Mouse (Mus musculus) small intestine, adult 2 months (tissue): ENCODE results near the gene Ppm1g. TPM values are rescaled to one million over a fixed set of nuclear protein-coding genes. Genes with fewer than 3 reads are reported as not detected.

Source experiments
- H3K27ac ChIP-seq: fragments of 200-500 bp; 2 replicates; pipeline ENCODE4 v1.5.1; 2012; ENCODE audit warnings: low read depth, low read length, control low read depth, inconsistent platforms; ENCODE audit not compliant: insufficient read depth
- H3K27me3 ChIP-seq: fragments of 200-500 bp; 2 replicates; pipeline ENCODE4 v1.6.1; 2012; ENCODE audit warnings: mild to moderate bottlenecking, moderate library complexity, low read length, inconsistent platforms; ENCODE audit not compliant: control insufficient read depth, insufficient read depth
- H3K36me3 ChIP-seq: fragments of 200-500 bp; 2 replicates; pipeline ENCODE4 v1.6.1; 2012; ENCODE audit warnings: mild to moderate bottlenecking, low read length, control low read depth, inconsistent platforms; ENCODE audit not compliant: control insufficient read depth, insufficient read depth
- H3K4me1 ChIP-seq: fragments of 200-500 bp; 2 replicates; pipeline ENCODE4 v1.6.1; 2012; ENCODE audit warnings: low read length, inconsistent platforms, mixed read lengths; ENCODE audit not compliant: control insufficient read depth, insufficient read depth, insufficient read length
- H3K4me3 ChIP-seq: fragments of 200-500 bp; 2 replicates; pipeline ENCODE4 v1.5.1; 2012; ENCODE audit warnings: low read depth, mild to moderate bottlenecking, control low read depth, inconsistent platforms, low read length, moderate library complexity
- CTCF ChIP-seq: fragments of 200-500 bp; IDR thresholded peaks from 2 replicates; pipeline ENCODE4 v1.5.1; 2012; ENCODE audit warnings: low read depth, mild to moderate bottlenecking, control low read depth, inconsistent platforms, low read length, moderate library complexity, mixed read lengths; ENCODE audit not compliant: insufficient replicate concordance, insufficient read length; ENCODE audit errors: extremely low read depth
- POLR2A ChIP-seq: fragments of 200-500 bp; IDR thresholded peaks from 2 replicates; pipeline ENCODE4 v1.6.1; 2012; ENCODE audit warnings: low read depth, mild to moderate bottlenecking, control low read depth, inconsistent platforms, low read length, moderate library complexity
- WGBS: fragments of 180-500 bp; shearing (Covaris S2); methylation state at CpG from one replicate; pipeline ENCODE4 v1.1.7; 2018; 5-methylcytosine and 5-hydroxymethylcytosine counted together
- polyA plus RNA-seq: library from polyadenylated mRNA; depleted of rRNA; stranded (reverse); fragments of >200 nt; gene quantifications from 2 replicates; pipeline ENCODE4 v1.2.3, GENCODE M21; 2012

Gene Ppm1g
- polyA plus RNA-seq, 1 experiment, result 67.7 TPM

DNA sequence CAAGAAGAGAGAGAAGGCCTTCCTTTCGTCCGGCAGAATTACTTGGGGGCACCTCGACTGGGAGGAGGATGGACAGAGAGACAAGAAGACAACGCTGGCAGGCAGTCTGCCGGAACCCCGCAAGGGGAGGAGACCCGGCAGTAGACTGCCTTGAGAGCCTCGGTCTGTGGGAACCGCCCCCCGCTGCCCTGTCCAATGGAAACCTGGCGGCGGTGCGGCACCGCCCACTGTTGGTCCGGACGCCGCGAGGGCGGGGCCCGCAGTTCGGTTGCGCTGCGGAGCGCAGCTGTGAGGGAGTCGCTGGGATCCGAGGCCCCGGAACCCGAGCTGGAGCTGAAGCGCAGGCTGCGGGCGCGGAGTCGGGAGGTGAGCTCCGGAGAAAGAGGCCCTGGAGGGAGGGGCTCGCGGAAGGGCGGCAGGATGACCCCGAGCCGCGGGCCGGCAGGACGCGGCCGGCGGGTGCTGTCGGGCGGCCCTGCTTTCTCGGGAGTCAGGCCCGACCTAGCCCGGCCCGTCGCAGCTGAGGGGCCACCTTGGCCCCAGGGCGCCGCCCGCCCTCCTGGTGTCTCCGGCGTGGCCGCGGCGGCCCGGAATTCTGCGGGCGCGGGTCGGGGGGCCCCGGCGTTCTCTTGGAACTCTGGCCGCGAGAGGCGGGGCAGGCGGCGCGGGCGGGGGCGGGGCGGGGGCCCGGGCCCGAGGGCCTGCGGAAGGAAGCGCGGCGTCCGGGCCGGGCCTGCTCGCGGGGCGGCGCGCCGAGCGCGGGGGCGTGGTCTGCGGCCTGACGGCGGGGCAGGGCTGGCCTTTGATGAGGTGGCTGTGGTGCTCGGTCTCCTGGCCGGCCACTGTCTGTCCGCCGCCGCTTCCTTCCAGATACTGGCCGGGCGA is 20.4 kb upstream of the Ppm1g start, which contains the start of the genes Nrbp1 and Gm9970:
Gene Nrbp1, plus strand, starts transcription at position 228 of the 885 bp plus-strand sequence.
Gene Gm9970, minus strand, starts transcription at position 596 of the 885 bp plus-strand sequence.
- TF ChIP-seq POLR2A (peak; percentile 95), CTCF (no peak)
- Histone ChIP-seq H3K36me3 (peaks cover 18% of the 10 kb centered on the region), H3K4me1 (no peaks in the 10 kb centered on the region), H3K27ac (peak within 1 kb of the TSS; percentile 90), H3K4me3 (peak within 1 kb of the TSS; percentile 80), H3K27me3 (no peaks in the 10 kb centered on the region)
- under 1% methylated on average over 96 of the region's 103 CpGs for WGBS

DNA sequence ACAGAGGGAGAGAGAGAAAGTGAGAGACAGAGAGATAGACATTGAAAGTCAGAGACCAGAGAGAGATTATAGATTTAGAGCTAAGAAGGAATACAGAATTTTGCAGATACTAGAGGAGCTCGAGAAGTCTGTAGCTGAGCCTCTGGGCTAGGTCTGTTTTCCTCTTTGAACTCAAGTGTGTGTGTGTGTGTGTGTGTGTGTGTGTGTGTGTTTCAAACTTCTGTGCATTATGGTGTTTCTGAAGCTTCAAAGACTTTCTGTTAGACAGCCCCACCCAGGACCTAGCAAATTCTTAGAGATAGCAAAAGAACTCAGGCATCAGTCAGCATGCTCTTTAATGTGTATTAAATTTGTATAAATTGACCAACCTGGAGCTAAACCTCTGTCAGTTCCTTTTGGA is 6.2 kb upstream of the Ppm1g start:
- TF ChIP-seq CTCF (no peak), POLR2A (no peak)
- WGBS, result 62% methylated on average over 1 of the region's 1 CpGs
- Histone ChIP-seq H3K36me3 (no peaks in the 10 kb centered on the region), H3K4me1 (no peaks in the 10 kb centered on the region), H3K27ac (no peak overlapping the region), H3K4me3 (no peak overlapping the region), H3K27me3 (no peaks in the 10 kb centered on the region)

DNA sequence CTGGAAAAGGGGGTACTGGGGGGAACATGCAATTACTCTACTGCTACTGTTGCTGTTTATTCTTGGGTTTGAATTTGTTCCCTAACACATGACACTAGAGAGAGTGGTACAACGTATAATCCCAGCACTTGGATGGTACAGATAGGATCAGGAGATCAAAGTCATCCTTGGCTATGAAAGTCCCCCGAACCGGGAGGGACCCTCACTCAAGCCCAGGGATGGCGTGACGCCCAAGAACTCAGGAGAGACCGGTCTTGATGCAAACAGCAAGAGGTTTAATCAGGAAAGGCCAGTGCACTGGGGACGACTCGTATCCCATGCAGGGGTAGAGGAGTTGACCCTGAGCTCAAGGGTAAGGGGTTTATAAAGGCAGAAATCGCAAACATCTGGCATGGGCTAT is 2.2 kb upstream of the Ppm1g start:
- Histone ChIP-seq H3K4me1 (peaks cover 3% of the 10 kb centered on the region; the same call in 1 of the 2 replicates), H3K36me3 (no peaks in the 10 kb centered on the region), H3K27ac (no peak overlapping the region), H3K27me3 (no peaks in the 10 kb centered on the region), H3K4me3 (no peak overlapping the region)
- 97% methylated on average over 9 of the region's 9 CpGs for WGBS
- TF ChIP-seq POLR2A (no peak), CTCF (no peak)

DNA sequence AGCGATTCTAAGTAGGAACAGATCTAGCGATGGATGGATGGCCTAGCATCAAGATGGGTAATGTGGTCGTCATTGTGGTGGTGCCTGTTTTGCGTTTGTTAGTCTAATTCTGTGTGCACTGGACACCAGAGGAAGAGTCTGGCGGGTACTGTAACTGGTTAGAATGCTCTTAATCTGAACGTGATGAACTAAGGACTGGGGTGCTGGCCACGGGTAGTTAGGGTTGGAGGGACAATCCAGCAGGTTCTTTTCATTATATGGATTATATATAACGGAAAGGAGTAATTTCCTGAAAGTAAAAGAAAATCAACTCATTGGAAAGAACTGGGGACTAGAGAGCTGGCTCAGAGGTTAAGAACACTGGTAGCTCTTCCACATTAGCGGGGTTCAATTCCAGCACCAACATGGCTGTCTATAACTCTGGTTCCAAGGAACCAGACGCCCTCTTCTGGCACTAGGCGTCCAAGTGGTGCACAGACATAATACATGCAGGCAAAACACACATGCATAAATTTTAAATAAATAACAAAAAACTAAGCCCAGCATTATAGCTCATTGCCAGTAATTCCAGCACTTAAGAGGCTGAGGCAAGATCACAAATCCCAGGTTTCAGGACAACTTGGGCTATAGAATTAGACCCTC is 938 bp upstream of the Ppm1g start:
- peaks cover 3% of the 10 kb centered on the region; the same call in 1 of the 2 replicates for H3K4me1 ChIP-seq

DNA sequence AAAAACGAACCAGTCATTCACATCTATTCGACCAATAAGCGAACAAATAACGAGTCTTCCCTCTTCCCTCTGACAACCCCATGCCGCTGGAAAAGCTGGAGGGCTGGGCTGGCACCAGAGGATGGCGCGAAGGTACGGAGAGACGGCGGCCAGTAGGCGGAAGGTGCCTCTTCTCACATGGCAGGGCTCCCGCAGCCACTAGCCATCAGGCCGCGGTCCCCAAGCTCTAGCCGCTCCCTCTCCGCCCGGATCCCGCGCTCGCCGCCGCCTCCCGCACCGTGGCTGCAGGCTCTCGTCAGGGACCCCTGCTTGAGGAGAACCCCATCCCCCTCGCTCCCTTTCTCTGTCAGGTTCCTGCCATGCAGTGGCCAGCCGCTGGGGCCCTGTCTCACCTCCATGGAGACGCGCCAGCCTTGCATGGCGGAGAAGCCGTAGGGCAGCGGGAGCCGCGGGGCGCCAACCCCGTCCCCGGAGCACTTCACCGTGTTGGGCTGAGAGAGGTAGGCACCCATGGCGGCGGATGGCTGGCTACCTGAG is 508 bp downstream of the Ppm1g start:
- Histone ChIP-seq H3K27ac (peak overlapping the region; percentile 70), H3K27me3 (no peaks in the 10 kb centered on the region), H3K4me1 (peaks cover 3% of the 10 kb centered on the region; the same call in 1 of the 2 replicates), H3K36me3 (peaks cover 2% of the 10 kb centered on the region; the same call in 1 of the 2 replicates), H3K4me3 (peak overlapping the region; percentile 84)
- no peak for TF ChIP-seq POLR2A
- no peak for TF ChIP-seq CTCF
- WGBS, result under 1% methylated on average over 40 of the region's 40 CpGs

More for the DNA sequence above, 938 bp upstream of the Ppm1g start:
- peak; percentile 23; the same call in 1 of the 2 replicates for TF ChIP-seq CTCF
- no peak for TF ChIP-seq POLR2A
- H3K4me3 ChIP-seq, result peak overlapping the region; percentile 84
- H3K27me3 ChIP-seq, result no peaks in the 10 kb centered on the region
- H3K27ac ChIP-seq, result peak overlapping the region; percentile 50
- 21% methylated on average over 11 of the region's 11 CpGs for WGBS
- no peaks in the 10 kb centered on the region for H3K36me3 ChIP-seq

DNA sequence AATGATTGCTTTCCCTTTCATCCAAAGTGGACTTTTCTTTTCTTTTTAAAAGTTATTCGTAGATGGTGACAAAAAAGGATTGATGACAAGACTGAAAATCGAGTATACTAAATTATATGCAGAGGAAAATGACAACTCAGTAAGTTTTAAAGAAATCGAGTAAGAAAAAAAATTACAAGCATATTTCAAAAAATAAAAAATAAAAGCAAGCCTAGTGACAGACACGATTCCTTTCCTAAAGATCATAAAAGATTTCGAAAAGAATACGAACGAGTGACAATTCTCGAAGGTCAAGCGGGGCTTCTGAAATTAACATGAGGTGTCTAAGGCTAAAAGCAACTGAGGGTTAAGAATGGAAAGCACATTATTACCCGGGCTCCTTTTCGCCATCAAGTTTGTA is 1.0 kb downstream of the Ppm1g start:
- Histone ChIP-seq H3K27ac (peak overlapping the region; percentile 70), H3K4me3 (peak overlapping the region; percentile 84), H3K36me3 (peaks cover 2% of the 10 kb centered on the region; the same call in 1 of the 2 replicates), H3K27me3 (no peaks in the 10 kb centered on the region), H3K4me1 (peaks cover 3% of the 10 kb centered on the region; the same call in 1 of the 2 replicates)
- under 1% methylated on average over 11 of the region's 11 CpGs for WGBS
- TF ChIP-seq CTCF (no peak), POLR2A (no peak)
